Mouse (Mus musculus): Measurements from ENCODE around the gene Gpha2.

Gene Gpha2

DNA sequence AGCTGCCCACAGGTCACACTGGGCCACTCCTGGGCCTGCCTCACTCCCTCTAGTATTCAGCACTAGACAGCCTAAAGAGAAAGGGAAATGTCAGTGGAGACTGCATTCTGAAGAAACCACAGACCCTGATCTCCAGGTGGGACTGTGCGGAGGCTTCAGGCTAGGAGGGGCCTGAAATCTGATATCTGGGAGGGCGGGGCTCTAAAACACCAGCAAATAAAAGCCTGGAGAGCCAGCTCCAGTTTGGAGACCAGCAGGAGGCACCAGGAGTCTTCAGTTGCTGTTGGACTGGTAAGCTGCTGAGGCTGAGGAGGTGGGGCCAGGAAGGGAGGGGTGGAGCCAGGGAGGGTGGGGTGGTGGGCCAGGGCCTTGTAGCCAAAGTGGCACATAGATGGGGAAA lies at the start of gene Gpha2:
Gene Gpha2 (plus strand): TSS at position 246 of the 400 bp plus-strand sequence.
- DNase-seq (ENCODE audit: low read depth): no peak

DNA sequence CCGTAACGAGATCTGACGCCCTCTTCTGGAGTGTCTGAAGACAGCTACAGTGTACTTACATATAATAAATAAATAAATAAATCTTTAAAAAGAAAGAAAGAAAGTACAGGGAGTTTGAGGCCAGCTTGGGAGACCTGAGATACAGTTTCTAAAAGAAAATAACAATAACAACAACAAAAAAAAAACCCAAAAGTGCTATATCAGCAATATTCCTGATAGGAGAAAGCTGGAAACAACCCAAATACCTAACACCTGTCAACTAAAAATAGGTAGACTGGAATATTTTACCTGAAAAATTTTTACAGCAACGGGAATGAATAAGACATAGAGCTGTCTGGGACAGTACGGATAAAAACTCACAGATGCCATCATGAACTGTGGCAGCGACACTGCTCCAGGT lies 47.4 kb upstream of the Gpha2 start:
- DNase-seq (ENCODE audit: low read depth): no peak

DNA sequence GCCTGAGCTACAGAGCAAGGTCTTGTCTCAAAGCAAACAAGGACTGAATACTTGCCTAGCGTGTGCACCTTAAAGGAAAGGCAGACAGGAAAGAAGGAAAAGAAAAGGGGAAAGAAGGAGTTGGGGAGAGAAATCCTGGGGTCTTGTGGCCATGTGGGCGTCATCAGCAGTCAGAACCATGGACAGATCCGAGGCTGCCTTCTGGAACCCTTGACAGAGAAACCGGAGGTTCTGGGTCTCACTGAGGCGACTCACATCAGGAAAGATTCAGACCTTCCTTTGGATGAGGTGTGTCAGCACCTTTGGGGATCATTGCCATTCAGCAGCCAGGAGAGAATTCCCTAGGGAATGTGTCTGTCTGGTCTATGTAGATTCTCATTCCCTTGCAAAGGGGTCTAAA lies 44.6 kb upstream of the Gpha2 start:
- peak; percentile 25 for DNase-seq (ENCODE audit: low read depth)

DNA sequence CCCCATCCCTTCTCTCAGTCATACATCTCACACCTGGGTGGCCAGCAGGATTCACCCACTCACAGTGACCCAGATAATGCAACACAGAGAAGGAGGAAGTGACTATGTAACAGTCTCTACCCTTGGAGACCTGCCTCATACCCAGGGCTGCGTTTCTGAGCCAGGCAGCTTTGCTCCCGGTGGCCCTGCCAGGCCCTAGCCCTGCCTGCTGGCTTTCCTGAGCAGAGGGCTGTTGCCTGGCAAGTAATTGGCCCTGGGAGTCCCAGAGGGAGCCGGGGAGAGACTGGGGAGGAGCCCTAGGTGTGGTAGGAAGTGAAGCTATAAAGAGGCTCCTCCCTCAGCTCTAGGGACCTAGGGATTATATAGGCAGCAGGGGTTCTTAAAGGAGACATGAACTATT lies 43.6 kb upstream of the Gpha2 start:
- no peak for DNase-seq (ENCODE audit: low read depth)

DNA sequence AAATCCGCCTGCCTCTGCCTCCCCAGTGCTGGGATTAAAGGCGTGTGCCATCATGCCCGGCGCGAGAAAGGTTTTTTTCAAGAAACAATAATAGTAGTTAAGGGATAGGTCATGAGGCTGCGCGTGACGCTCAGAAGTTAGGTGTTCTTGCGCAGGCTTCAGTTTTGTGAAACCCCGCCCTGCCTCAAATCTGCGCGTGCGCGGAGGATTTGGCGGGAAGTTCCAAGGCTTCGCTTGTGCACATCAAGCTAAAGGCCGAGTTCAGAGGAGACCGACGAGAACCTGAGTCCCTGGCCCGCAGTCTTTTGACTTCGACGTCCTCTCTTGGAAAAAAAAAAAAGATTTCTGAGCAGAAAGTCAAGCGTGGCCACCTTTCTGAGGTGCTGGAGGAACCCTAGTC lies 42.0 kb upstream of the Gpha2 start, which contains the start of gene Majin:
Gene Majin (plus strand): TSS at position 258 of the 400 bp plus-strand sequence.
- no peak for DNase-seq (ENCODE audit: low read depth)

DNA sequence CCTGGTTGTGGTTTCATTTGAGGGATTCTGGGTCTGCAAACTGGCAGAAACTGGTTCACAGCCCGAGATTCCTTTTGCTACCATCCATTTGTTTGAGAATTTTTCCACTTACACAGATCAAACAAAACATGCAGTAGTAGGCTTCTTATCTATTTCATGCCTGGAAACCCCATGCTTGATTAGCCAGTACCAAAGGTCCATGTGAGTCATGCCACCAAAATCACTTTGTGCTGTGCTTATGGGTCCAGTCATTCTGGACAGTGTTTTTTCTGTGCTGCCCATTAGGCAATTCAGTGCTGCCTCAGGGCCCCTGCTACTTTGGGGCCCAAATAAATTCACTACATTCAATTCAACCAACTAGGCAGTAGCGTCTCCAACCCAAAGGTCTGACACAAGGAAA lies 21.9 kb upstream of the Gpha2 start:
- no peak for DNase-seq (ENCODE audit: low read depth)

DNA sequence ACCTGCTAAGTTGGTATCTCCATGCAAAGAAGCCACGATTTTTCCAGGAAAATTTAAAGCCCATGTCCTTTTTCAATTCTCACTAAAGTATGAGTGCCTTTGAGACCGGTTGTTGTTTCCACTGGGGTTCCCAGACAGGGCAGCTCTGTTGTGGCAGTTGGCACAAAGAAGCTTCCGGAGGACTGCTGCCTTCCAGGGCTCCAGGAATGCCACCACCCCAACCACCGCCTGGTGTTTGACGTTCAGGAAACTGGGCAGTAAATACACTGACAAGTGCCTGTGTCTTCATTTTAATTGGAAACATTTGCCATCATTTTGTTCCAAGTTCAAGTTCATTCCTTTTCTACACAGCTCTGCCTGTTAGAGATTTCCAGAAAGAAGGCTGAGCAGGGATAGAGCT lies 19.5 kb upstream of the Gpha2 start:
- no peak for DNase-seq (ENCODE audit: low read depth)

DNA sequence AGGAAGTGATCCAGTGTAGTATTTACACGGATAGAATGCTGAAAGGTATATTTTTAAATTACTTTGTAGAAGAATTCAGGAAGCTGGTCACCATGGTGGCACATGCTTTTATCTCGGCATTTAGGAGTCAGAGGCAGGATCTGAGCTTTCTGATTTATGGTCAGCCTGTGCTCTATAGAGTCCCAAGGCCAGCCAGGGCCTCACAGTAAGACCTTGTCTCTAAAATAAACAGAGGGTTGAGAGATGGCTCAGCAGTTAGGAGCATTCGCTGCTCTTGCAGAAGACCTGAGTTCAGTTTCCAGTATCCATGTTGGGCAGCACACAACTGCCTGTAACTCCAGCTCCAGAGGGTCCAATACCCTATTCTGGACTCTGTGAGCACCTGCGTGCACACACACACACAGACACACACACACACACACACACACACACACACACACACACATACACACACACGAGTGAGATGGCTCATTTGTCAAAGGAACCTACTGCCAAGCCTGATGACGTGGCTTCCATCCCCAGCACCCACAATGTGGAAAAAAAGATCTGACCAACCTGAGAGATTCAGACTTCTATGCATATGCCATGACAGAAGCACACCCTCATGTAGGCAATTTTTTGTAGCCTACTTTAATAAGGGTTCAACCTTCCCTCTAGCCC lies 10.0 kb upstream of the Gpha2 start:
- no peak for DNase-seq (ENCODE audit: low read depth)

DNA sequence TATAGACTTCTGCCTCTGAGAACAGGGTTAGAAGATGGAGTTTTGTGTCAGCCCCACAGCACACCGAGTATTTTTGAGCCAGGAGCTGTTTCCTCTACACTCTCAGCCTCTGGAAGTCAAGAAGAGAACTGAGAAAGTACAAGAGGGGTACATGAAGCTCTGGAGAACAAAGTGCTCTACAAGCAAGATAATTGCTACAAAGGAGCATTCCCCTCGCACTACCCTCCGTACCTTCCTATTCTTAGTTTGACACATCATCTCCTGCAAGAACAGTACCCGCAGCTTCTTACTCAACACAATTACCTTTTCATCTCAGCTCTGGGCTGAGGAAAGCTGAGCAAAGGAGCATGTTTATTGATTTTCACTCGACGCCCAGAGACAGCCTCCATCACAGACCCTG lies 7.6 kb upstream of the Gpha2 start:
- DNase-seq (ENCODE audit: low read depth): no peak

DNA sequence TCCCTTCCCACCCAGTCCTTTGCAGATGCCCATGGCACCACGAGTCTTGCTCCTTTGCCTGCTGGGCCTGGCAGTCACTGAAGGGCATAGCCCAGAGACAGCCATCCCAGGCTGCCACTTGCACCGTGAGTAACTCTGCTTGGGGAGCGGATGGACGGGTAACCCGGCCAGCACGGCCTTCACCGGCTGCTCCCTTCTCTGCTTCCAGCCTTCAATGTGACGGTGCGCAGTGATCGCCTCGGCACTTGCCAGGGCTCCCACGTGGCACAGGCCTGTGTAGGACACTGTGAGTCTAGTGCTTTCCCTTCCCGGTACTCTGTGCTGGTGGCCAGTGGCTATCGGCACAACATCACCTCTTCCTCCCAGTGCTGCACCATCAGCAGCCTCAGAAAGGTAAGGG lies 583 bp downstream of the Gpha2 start:
- DNase-seq (ENCODE audit: low read depth): no peak

DNA sequence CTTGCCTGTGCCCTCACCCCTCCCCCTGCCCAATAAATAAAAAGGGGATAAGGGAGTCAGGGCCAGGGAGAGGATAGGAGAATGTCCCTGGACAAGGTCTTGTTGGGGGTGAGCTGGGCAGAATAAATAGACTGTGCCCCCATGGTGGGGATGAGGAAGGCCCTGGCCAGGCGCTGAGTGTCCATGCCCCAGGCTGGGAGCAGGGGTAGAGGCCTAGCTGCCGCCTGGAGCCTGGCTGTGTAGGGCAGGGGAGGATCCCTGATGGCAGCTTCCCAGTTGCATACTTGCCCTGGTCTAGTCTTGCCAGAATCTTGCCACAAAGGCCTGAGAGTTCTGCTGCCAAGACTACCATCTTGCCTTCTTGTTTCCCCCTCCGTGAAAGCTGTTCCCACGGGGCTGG lies 1.7 kb downstream of the Gpha2 start:
- DNase-seq (ENCODE audit: low read depth): no peak

DNA sequence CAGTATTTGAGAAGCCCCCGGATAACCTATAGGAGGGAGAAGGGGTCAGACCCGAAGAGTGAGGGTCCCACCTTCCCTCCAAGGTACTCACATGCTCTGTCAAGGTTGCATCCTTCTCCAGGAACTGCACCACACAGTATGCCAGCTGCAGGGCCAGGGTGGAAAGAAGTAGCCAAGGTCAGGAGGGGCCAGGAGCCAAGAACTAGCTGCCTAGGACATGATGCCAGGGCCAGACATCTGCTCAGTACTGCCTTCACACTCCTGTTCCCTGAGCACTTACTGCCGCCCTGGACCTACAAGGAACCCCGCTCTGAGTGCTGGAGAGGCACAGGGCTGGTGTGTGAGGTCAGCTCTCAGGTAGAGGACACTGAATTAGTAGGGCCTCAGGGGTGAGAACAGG lies 4.2 kb downstream of the Gpha2 start:
- no peak for DNase-seq (ENCODE audit: low read depth)

DNA sequence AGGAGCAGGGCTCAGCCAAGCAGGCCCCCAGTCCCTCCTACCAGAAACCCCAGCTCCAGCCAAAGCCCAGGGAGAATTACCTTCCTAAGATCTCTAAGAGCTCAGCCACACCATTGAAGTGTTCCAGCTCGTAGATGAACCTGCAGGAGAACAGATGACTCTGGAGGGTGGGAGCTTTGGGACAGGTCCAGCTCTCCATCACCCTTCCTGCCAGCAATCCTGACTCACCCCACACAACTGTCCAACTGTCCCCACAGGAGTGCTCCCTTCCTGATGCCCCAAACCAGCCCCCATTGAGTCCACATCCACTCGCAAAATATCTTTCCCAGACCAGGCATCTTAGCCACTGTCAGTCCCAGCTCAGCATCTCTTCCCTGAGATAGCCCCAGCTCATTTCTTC lies 4.9 kb downstream of the Gpha2 start:
- no peak for DNase-seq (ENCODE audit: low read depth)

DNA sequence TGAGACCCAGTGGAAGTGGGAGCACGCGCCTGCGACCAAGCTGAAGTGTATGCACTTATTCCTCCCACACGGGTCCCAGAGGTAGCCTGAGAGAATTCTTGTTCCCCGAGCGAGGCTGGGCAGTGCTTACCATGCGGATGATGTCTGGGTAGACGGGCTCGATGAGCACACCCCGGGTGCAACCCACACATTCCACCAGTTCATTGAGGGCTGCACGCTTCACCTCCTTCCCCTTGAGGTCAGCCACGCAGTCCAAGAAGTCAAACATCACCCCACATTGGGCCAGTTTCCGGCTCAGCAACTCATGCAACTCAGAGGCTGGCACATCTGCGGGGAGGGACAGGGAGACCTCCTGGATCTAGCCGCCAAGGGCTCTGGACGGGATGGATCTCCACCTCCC lies 7.5 kb downstream of the Gpha2 start:
- no peak for DNase-seq (ENCODE audit: low read depth)

DNA sequence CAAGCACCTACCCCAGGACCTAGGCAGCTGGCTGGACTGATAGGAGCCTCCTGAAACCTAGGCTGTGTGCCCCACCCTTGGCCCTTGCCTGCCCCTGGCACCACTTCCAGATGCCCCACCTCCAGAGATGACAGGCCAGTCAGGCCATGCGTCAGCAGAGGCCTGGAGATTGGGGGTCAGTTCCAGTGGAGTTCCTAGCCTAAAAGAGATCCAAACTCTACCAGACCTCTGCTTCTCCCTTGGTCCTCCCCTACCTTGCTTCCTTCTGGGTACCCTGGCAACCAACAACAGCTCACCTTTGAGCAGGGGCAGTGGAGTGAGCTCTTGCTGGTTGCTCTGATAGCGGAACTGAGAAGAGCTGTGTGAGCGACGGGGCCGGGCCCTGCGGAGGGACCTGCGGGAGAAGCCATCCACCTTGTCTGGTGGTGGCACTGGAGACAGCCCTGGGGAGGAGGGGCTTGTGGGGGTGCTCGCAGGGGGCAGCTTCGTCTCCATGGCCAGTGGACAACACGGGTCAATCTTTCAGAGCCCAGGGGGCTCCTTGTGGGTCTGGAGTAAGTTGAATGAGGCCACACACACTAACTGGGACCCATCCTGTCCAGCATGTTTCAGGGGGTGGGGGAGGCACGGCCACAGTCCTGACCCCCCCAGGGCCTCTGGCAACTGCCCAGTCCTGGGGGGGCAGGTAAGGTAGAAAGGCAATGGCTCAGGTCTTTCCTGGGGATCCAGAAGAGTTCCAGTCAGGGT lies 8.3 kb downstream of the Gpha2 start:
- DNase-seq (ENCODE audit: low read depth): no peak

DNA sequence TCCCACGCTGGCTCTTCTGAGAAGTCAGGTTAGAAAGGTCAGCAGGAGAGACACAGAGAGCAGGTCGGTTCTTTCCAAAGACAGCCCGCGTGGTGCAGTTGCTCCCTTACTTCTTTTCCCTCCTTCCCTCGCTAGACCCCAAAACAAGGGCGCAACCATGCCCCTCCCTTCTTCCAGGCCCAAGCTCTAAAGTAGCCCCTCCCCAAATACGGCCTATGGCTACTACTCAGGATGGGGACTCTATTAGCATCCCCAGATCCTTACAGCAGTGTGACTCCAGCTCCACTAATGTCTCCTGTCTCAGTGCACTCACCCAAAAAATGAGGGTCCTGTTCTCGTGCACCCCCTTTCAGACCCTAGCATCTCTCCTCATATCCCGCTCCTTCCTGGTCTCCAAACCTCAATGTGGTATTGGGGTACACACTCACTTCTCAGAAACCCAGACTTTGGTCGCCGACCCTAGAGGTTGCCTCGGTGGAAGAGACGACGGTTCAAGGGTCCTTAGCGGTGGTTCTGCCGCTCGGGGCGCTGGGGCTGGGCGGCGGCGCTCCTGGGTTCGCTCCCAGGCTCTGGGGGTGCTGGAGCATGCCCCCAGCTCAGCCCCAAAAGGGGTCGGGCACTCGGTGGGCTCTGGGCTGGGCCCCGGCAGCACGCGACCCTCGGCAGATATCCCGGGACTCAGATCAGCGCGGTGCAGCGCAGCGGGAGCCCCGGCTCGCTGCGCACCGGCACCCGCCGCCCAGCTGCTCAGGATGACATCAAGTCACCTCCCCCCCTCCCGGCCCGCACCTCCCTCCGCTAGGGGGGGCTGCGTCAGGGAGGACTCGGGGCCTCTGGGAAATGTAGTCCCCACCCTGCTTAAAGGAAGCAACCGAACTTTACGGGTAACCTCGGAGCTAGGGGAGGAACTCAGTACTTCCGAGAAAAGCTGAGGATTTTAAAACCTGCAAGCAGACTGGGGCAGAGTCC lies 9.2 kb downstream of the Gpha2 start, which contains the start of gene Ppp2r5b:
Gene Ppp2r5b (minus strand): TSS at position 789 of the 969 bp plus-strand sequence.
- DNase-seq (ENCODE audit: low read depth): peak; percentile 90

DNA sequence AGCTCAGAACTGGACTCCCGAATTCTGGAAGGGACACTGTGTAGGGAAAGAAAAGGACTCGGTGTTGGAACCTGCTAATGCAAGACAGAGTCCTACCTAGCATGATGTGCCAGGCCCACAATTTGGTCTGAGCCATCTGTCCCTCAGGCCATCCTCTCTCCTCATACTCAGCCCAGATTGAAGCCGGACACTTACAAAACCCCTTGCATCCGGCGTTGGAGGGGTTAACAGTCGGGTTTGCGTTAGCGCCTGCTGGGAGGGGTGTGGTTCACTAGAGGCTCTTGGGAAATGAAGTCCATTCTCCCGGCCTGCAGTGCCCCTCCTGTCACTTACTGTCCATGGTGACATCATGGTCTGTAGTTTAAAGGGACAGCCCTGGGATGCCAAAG lies 9.9 kb downstream of the Gpha2 start:
- DNase-seq (ENCODE audit: low read depth): peak; percentile 80

DNA sequence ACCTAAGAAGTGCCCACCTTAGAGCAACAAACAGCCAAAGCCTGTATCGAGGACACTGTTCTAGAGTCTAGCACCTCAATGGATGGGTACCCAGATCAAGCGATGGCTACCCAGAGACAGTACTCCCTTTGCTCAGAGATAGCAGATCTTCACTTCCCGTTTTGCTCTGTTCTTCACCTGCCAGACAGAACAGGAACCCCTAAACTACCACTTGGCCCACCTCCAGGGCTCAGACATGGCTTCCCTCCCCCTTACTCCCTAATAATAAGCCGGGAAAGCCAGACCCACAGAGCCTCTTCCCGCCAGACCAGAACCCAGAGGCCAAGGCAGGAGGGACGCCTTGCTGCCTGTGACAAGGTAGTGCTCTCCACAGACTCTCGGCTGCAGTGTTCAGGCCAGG lies 10.7 kb downstream of the Gpha2 start:
- no peak for DNase-seq (ENCODE audit: low read depth)

DNA sequence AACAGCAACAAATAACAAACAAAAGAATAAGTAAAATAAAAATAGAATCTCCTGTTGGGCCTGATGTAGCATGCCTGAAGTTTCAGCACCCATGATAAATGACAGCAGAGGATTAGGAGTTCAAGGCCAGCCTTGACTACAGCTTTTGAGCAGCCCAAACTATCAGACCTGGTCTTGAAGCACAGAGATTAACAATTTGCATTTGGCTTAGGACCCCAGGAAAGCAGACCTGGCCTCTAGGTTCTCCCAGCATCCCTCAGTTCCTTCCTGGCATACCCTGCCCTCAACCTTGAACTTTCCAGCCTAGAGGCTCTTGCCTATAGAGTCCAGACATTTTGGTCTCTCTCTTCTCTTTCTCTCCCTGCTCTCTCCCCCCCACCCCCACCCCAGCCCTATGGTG lies 12.6 kb downstream of the Gpha2 start:
- DNase-seq (ENCODE audit: low read depth): no peak

DNA sequence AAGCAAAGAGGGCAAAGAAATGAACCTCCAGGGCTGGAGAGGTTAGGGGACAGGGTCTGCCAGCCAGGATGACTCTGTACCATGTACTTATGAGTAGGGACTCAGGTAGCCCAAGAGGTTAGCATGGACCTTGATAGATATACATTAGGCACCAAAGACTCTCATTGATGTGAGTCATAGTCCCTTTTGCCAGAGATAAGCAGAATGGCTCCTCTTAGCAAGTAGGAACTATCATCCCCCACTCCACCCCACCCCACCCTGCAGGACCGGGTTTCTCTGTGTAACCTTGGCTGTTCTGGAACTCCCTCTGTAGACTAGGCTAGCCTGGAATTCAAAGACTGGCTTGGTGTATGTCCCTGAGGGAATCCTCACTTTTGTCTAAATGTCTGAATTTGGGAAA lies 14.0 kb downstream of the Gpha2 start:
- DNase-seq (ENCODE audit: low read depth): no peak

DNA sequence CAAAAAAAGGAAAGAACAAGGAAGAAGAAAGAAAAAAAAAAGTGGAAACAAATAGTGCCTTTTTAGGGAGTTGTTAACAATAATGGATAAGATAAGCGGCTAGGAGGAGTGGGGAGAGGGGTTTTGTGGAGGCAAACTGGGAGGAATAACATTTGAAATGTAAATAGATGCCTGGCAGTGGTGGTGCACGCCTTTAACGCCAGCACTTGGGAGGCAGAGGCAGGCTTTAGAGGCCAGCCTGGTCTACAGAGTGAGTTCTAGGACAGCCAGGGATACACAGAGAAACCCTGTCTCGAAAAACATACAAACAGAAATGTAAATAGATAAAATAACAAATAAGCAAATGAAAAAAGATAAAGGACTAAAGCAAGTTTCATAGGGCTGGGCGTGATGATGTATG lies 14.5 kb downstream of the Gpha2 start:
- DNase-seq (ENCODE audit: low read depth): no peak

DNA sequence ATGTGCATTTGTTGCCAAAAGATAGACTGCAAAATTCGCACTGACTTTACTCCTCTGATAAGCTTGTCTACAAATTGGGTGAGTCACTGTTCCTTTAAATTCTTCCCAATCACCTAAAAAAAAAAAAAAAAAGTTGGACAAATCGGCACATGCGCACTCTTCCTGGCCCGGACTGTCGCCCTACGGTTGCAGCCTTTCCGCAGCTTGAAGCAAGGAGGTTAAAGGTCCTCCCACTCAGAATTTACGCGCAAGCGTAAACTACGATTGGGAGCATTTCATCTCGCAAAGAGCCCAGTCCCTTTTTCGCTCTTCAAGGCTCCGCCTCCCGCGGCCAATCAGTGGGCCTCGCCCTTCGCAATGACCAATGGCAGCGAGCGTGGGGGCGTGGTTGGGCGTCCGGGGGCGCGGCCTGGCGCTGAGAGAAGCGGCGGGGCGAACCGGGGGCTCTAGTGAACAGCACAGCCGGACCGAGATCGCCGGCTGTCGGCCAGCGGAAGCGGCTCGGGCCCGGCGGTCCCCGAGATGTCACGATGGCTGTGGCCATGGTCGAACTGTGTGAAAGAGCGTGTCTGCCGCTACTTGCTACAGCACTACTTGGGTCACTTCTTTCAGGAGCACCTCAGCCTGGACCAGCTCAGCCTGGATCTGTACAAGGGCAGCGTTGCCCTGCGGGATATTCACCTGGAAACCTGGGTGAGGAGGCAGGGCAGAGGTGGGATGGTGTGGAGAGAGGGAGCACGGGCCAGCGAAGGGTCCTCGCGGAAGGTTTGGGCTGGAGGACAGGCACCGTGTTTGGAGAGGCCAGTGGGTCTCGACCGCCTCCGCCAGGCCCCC lies 15.3 kb downstream of the Gpha2 start, which contains the start of gene Atg2a:
Gene Atg2a (plus strand): TSS at position 395 of the 834 bp plus-strand sequence.
- DNase-seq (ENCODE audit: low read depth): peak; percentile 99

Data from c-Kit-positive CD71-negative TER-119-negative erythroid progenitor cells, embryonic 14.5 days (primary cell).